Mouse (Mus musculus): ENCODE data around the gene Pclo.
"Not testable (repeated sequence)": the region's sequence is repeated elsewhere in the genome, so short reads cannot be mapped to it uniquely, and the experiment has no call there.

- not testable (repeated sequence) for TF ChIP-seq CTCF (conservative IDR thresholded peaks at IDR 0.05; ENCODE audit: low read length); NANOG (IDR thresholded peaks at IDR 0.05; ENCODE audit: borderline replicate concordance, low read length); POU5F1 (IDR thresholded peaks at IDR 0.05; ENCODE audit: borderline replicate concordance, low read length)
These were observed 370.6 kb downstream of the Pclo start for GRCm38 (mm10) chr5:14885291-14885690.
